Mouse (Mus musculus) cerebellum, adult 2 months (tissue): Measurements from ENCODE around the gene Zfp28.

Experiments
- CTCF ChIP-seq: fragments of 200-500 bp; IDR thresholded peaks from 2 replicates; pipeline ENCODE4 v1.5.1; 2011; ENCODE audit warnings: low read depth, mild to moderate bottlenecking, control low read depth, low read length, moderate library complexity, borderline replicate concordance; ENCODE audit not compliant: insufficient read depth
- POLR2A ChIP-seq: fragments of 200-500 bp; IDR thresholded peaks from 2 replicates; pipeline ENCODE4 v1.6.1; 2011; ENCODE audit warnings: low read length, control low read depth, borderline replicate concordance; ENCODE audit not compliant: insufficient read depth

- TF ChIP-seq POLR2A (no peak), CTCF (no peak)
Observed at GRCm38 (mm10) chr7:6339865-6340264, 43.2 kb upstream of the Zfp28 start.
